Mouse (Mus musculus) skeletal muscle tissue, adult 2 months (tissue): ENCODE measurements around the gene Olfr522.
A peak's percentile ranks its signal among the peaks of the same experiment; 100 is the strongest.
"Not testable (repeated sequence)": the region's sequence is repeated elsewhere in the genome, so short reads cannot be mapped to it uniquely, and the experiment has no call there.

Experiments
- DNase-seq: peaks from one replicate; pipeline ENCODE4 v3.0.0-alpha.2; 2012; ENCODE audit warnings: low read depth, low spot score

Olfr522 gene

GRCm38 (mm10) chr7:140160363-140160762, 4.2 kb downstream of the Olfr522 start:
- DNase-seq: no peak

GRCm38 (mm10) chr7:140154218-140154927, 10.2 kb downstream of the Olfr522 start, which contains the start of gene Sprn:
TSS of gene Sprn (minus strand) at chr7:140154877.
- no peak for DNase-seq

GRCm38 (mm10) chr7:140153829-140154217, 10.7 kb downstream of the Olfr522 start:
- DNase-seq: no peak

- DNase-seq: no peak
Observed at GRCm38 (mm10) chr7:140153383-140153782, 11.2 kb downstream of the Olfr522 start.

GRCm38 (mm10) chr7:140144550-140144949, 20.0 kb downstream of the Olfr522 start:
- no peak for DNase-seq

- DNase-seq: peak; percentile 41
Observed at GRCm38 (mm10) chr7:140141350-140141749, 23.2 kb downstream of the Olfr522 start.

GRCm38 (mm10) chr7:140138021-140138310, 26.6 kb downstream of the Olfr522 start:
- DNase-seq: no peak

GRCm38 (mm10) chr7:140137135-140138020, 27.2 kb downstream of the Olfr522 start, which contains the start of gene Mtg1:
TSS of gene Mtg1 (plus strand) at chr7:140137564.
- DNase-seq: peak; percentile 96

GRCm38 (mm10) chr7:140135106-140135770, 29.3 kb downstream of the Olfr522 start:
- DNase-seq: no peak

- not testable (repeated sequence) for DNase-seq
Observed at GRCm38 (mm10) chr7:140134033-140134432, 30.5 kb downstream of the Olfr522 start.

GRCm38 (mm10) chr7:140132184-140132583, 32.4 kb downstream of the Olfr522 start:
- not testable (repeated sequence) for DNase-seq

GRCm38 (mm10) chr7:140127911-140128310, 36.7 kb downstream of the Olfr522 start:
- DNase-seq: no peak

GRCm38 (mm10) chr7:140126934-140127333, 37.6 kb downstream of the Olfr522 start:
- no peak for DNase-seq

GRCm38 (mm10) chr7:140126022-140126350, 38.6 kb downstream of the Olfr522 start:
- DNase-seq: no peak

GRCm38 (mm10) chr7:140125278-140126021, 39.1 kb downstream of the Olfr522 start:
- DNase-seq: peak; percentile 87

- no peak for DNase-seq
Observed at GRCm38 (mm10) chr7:140124382-140124781, 40.2 kb downstream of the Olfr522 start.

- DNase-seq: no peak
Observed at GRCm38 (mm10) chr7:140122765-140123164, 41.8 kb downstream of the Olfr522 start.

GRCm38 (mm10) chr7:140121338-140121910, 43.1 kb downstream of the Olfr522 start:
- no peak for DNase-seq

GRCm38 (mm10) chr7:140120484-140120883, 44.1 kb downstream of the Olfr522 start:
- no peak for DNase-seq

GRCm38 (mm10) chr7:140116329-140117054, 48.1 kb downstream of the Olfr522 start, which contains the start of gene Echs1:
TSS of gene Echs1 (minus strand) at chr7:140116476.
- DNase-seq: peak; percentile 91
